In genomic region chrX:136216303-136216702, GRCm38 (mm10) we compare ENCODE assay signal across 20 mouse cellular contexts. TPM values are rescaled to one million over a fixed set of nuclear protein-coding genes. Genes with fewer than 3 reads are reported as not detected.
A peak's percentile ranks its signal among the peaks of the same experiment; 100 is the strongest.
DNase-seq lines count a peak whose midpoint lies in the region; ATAC-seq and TF ChIP-seq lines count a peak whose summit lies in the region.
"Had no signal": no experiment of that assay in that cellular context is flagged by ENCODE, and none has a peak within 500 bp of the region (broad histone marks: within the 10 kb centered on the region; RNA-seq: fewer than 3 reads in every experiment).

No protein-coding gene starts in this region.

- intact Hi-C loops in heart, adult 2 months (cut with DNase I) = no loop called here

- no peaks in the 10 kb centered on the region for H3K4me1 ChIP-seq in forebrain, embryonic 14.5 days (ENCODE audit: control insufficient read depth, insufficient read depth, low read length)
- H3K4me1 ChIP-seq in forebrain, embryonic 12.5 days = no peaks in the 10 kb centered on the region
- no peaks in the 10 kb centered on the region for H3K4me1 ChIP-seq in heart, embryonic 12.5 days (replicated peaks)
- no peaks in the 10 kb centered on the region for H3K4me1 ChIP-seq in heart, postnatal 0 days (ENCODE audit: control insufficient read depth, insufficient read depth)
- H3K4me1 ChIP-seq in heart, adult 2 months (ENCODE audit: control insufficient read depth, insufficient read depth, low read length) = no peaks in the 10 kb centered on the region
- H3K4me1 ChIP-seq: hindbrain, embryonic 13.5 days had no signal

- H3K27me3 ChIP-seq in forebrain, embryonic 14.5 days (replicated peaks; ENCODE audit: control insufficient read depth, insufficient read depth, low read length) = no peaks in the 10 kb centered on the region
- no peaks in the 10 kb centered on the region for H3K27me3 ChIP-seq in forebrain, embryonic 12.5 days
- H3K27me3 ChIP-seq in heart, embryonic 12.5 days (replicated peaks) = no peaks in the 10 kb centered on the region
- no peaks in the 10 kb centered on the region for H3K27me3 ChIP-seq in heart, postnatal 0 days (ENCODE audit: control insufficient read depth, insufficient read depth, low read length)
- H3K27me3 ChIP-seq in heart, adult 2 months (ENCODE audit: control insufficient read depth, insufficient read depth, low read length) = no peaks in the 10 kb centered on the region
- H3K27me3 ChIP-seq: hindbrain, embryonic 13.5 days had no signal

- no peak for TF ChIP-seq EP300 in heart, postnatal 0 days (IDR thresholded peaks at IDR 0.05; ENCODE audit: low read depth)
- TF ChIP-seq EP300 in heart, adult 2 months (IDR thresholded peaks at IDR 0.05; ENCODE audit: insufficient read depth, low read depth, low read length) = no peak

- no peak overlapping the region for H3K9ac ChIP-seq in forebrain, embryonic 14.5 days (ENCODE audit: low read length)
- no peak overlapping the region for H3K9ac ChIP-seq in forebrain, embryonic 12.5 days
- H3K9ac ChIP-seq in heart, embryonic 12.5 days = no peak overlapping the region
- H3K9ac ChIP-seq in heart, postnatal 0 days (replicated peaks; ENCODE audit: low read depth, low read length) = no peak overlapping the region
- no peak overlapping the region for H3K9ac ChIP-seq in heart, adult 2 months (ENCODE audit: low read depth, low read length)
- H3K9ac ChIP-seq: forebrain, postnatal 0 days; hindbrain, embryonic 13.5 days had no signal

- no peak overlapping the region for H3K4me3 ChIP-seq in forebrain, embryonic 14.5 days (ENCODE audit: low read depth, low read length)
- no peak overlapping the region for H3K4me3 ChIP-seq in forebrain, embryonic 12.5 days (replicated peaks)
- H3K4me3 ChIP-seq in heart, embryonic 12.5 days = no peak overlapping the region
- no peak overlapping the region for H3K4me3 ChIP-seq in heart, postnatal 0 days (ENCODE audit: low read depth, low read length)
- no peak overlapping the region for H3K4me3 ChIP-seq in heart, adult 2 months
- H3K4me3 ChIP-seq: hindbrain, embryonic 13.5 days had no signal

- H3K9me3 ChIP-seq in forebrain, embryonic 14.5 days (replicated peaks; ENCODE audit: control insufficient read depth, low read length) = no peaks in the 10 kb centered on the region
- H3K9me3 ChIP-seq in forebrain, embryonic 12.5 days = no peaks in the 10 kb centered on the region
- H3K9me3 ChIP-seq in heart, embryonic 12.5 days (replicated peaks) = no peaks in the 10 kb centered on the region
- no peaks in the 10 kb centered on the region for H3K9me3 ChIP-seq in heart, postnatal 0 days (replicated peaks; ENCODE audit: control insufficient read depth, low read length)
- H3K9me3 ChIP-seq: hindbrain, embryonic 13.5 days had no signal

- no peaks in the 10 kb centered on the region for H3K36me3 ChIP-seq in forebrain, embryonic 14.5 days (ENCODE audit: control insufficient read depth, insufficient read depth, low read length)
- H3K36me3 ChIP-seq in forebrain, embryonic 12.5 days (replicated peaks) = no peaks in the 10 kb centered on the region
- H3K36me3 ChIP-seq in heart, embryonic 12.5 days = no peaks in the 10 kb centered on the region
- no peaks in the 10 kb centered on the region for H3K36me3 ChIP-seq in heart, postnatal 0 days (replicated peaks; ENCODE audit: control insufficient read depth, insufficient read depth, low read length)
- no peaks in the 10 kb centered on the region for H3K36me3 ChIP-seq in heart, adult 2 months (ENCODE audit: control insufficient read depth, insufficient read depth, low read length)
- H3K36me3 ChIP-seq: hindbrain, embryonic 13.5 days had no signal

- 48% methylated on average over 1 of the region's 1 CpGs for WGBS in forebrain, embryonic 14.5 days
- WGBS in forebrain, embryonic 12.5 days = 68% methylated on average over 1 of the region's 1 CpGs
- 41% methylated on average over 1 of the region's 1 CpGs for WGBS in heart, embryonic 12.5 days
- WGBS in heart, postnatal 0 days = 24% methylated on average over 1 of the region's 1 CpGs
- 47% methylated on average over 1 of the region's 1 CpGs for WGBS in heart, adult 2 months

- no peak overlapping the region for H3K27ac ChIP-seq in forebrain, embryonic 14.5 days (ENCODE audit: low read depth, low read length)
- no peak overlapping the region for H3K27ac ChIP-seq in forebrain, embryonic 12.5 days
- peak overlapping the region; percentile 75; the same call in 1 of the 2 replicates for H3K27ac ChIP-seq in heart, embryonic 12.5 days (ENCODE audit: poor library complexity, severe bottlenecking)
- H3K27ac ChIP-seq in heart, postnatal 0 days (ENCODE audit: low read depth) = peak overlapping the region; percentile 66
- H3K27ac ChIP-seq in heart, adult 2 months = no peak overlapping the region
- H3K27ac ChIP-seq: hindbrain, embryonic 13.5 days; hindbrain, postnatal 0 days had no signal

- no peak for TF ChIP-seq CTCF in heart, postnatal 0 days (IDR thresholded peaks at IDR 0.05; ENCODE audit: low read depth)
- no peak for TF ChIP-seq CTCF in heart, adult 2 months (IDR thresholded peaks at IDR 0.05)
- TF ChIP-seq CTCF in brain, embryonic 14.5 days (IDR thresholded peaks at IDR 0.05; ENCODE audit: borderline replicate concordance, extremely low read depth, insufficient read depth, insufficient read length) = no peak

- ATAC-seq in forebrain, embryonic 14.5 days = no peak
- ATAC-seq in forebrain, embryonic 12.5 days (ENCODE audit: low FRiP score) = no peak
- no peak for ATAC-seq in heart, embryonic 12.5 days (ENCODE audit: insufficient number of reproducible peaks, low FRiP score)
- no peak for ATAC-seq in heart, postnatal 0 days (ENCODE audit: insufficient read depth, low read depth)
- ATAC-seq: forebrain, postnatal 0 days had no signal

- no peak overlapping the region for H3K4me2 ChIP-seq in forebrain, embryonic 14.5 days (ENCODE audit: low read length)
- no peak overlapping the region for H3K4me2 ChIP-seq in forebrain, embryonic 12.5 days
- H3K4me2 ChIP-seq in heart, embryonic 12.5 days = no peak overlapping the region
- no peak overlapping the region for H3K4me2 ChIP-seq in heart, postnatal 0 days (ENCODE audit: low read depth, low read length)
- H3K4me2 ChIP-seq: hindbrain, embryonic 13.5 days had no signal

- H3K79me2 ChIP-seq in heart, adult 2 months (replicated peaks; ENCODE audit: control insufficient read depth, insufficient read depth, low read length) = no peaks in the 10 kb centered on the region

- DNase-seq in forebrain, embryonic 14.5 days (ENCODE audit: low spot score) = peak; percentile 7
- DNase-seq in heart, postnatal 4 days = no peak
- DNase-seq in heart, postnatal 0 days (ENCODE audit: low spot score) = no peak
- DNase-seq in heart, adult 2 months = no peak
- peak; percentile 37 for DNase-seq in brain, embryonic 14.5 days (ENCODE audit: low read depth)
- DNase-seq in cerebellum, postnatal 14 days = no peak
- DNase-seq: adrenal gland, postnatal 10 days; cerebellum, adult 18-20 months; forebrain, postnatal 0 days; gastrocnemius, postnatal 10 days; kidney, adult 11 months had no signal

- TF ChIP-seq POLR2A in heart, adult 2 months (IDR thresholded peaks at IDR 0.05; ENCODE audit: insufficient read depth, low read depth, low read length) = no peak
- TF ChIP-seq POLR2A in brain, embryonic 14.5 days (IDR thresholded peaks at IDR 0.05; ENCODE audit: borderline replicate concordance, extremely low read depth, insufficient read depth, insufficient read length, poor library complexity, severe bottlenecking) = no peak

RNA-seq across cellular contexts. Expression of gene Bex1, which starts 1.0 kb away (rescaled TPM):
- polyA plus RNA-seq in forebrain, embryonic 14.5 days (2014; fragmentation: Nextera tagmentation; extraction: Ambion mirVana) = 172 and 180 TPM in 2 replicates
- 131 and 138 TPM in 2 replicates for polyA plus RNA-seq in forebrain, embryonic 12.5 days (2016; fragmentation: Nextera tagmentation; extraction: Ambion mirVana)
- polyA plus RNA-seq in heart, embryonic 12.5 days (2016; fragmentation: Nextera tagmentation; extraction: Ambion mirVana) = 208 and 215 TPM in 2 replicates
- 100 to 1,000 TPM; 145 to 157 TPM for total RNA-seq in heart, postnatal 4 days (2021)
- total RNA-seq in heart, postnatal 0 days (2014; rRNA removed; ENCODE audit: low replicate concordance) = 27.3 and 69.5 TPM in 2 replicates
- 123 and 141 TPM in 2 replicates for polyA plus RNA-seq in heart, postnatal 0 days (2015; fragmentation: Nextera tagmentation; extraction: Ambion mirVana)
- 1 to 10 TPM; 1.8 to 3.7 TPM for total RNA-seq in heart, adult 2 months (2021)
- 2.0 and 2.4 TPM in 2 replicates for polyA plus RNA-seq in heart, adult 2 months (2012; rRNA removed)
- 157 and 187 TPM in 2 replicates for polyA plus RNA-seq in brain, embryonic 14.5 days (2012; rRNA removed)
- polyA plus RNA-seq: C2C12 had no signal

RNA-seq across cellular contexts. Expression of gene Tceal7, which starts 1.7 kb away (rescaled TPM):
- 1.9 and 2.2 TPM in 2 replicates for polyA plus RNA-seq in forebrain, embryonic 14.5 days (2014; fragmentation: Nextera tagmentation; extraction: Ambion mirVana)
- polyA plus RNA-seq in forebrain, embryonic 12.5 days (2016; fragmentation: Nextera tagmentation; extraction: Ambion mirVana) = 0.76 and 1.5 TPM in 2 replicates
- polyA plus RNA-seq in heart, embryonic 12.5 days (2016; fragmentation: Nextera tagmentation; extraction: Ambion mirVana) = 9.2 and 10.6 TPM in 2 replicates
- 10 to 100 TPM; 24.0 to 86.2 TPM for total RNA-seq in heart, postnatal 4 days (2021)
- 14.9 and 21.7 TPM in 2 replicates for total RNA-seq in heart, postnatal 0 days (2014; rRNA removed; ENCODE audit: low replicate concordance)
- 14.5 and 15.1 TPM in 2 replicates for polyA plus RNA-seq in heart, postnatal 0 days (2015; fragmentation: Nextera tagmentation; extraction: Ambion mirVana)
- total RNA-seq in heart, adult 2 months (2021) = under 1 TPM; 0.34 to 0.86 TPM
- polyA plus RNA-seq in heart, adult 2 months (2012; rRNA removed) = 0.18 TPM in 1 of 2 replicates, not detected in the other
- 1.3 and 1.5 TPM in 2 replicates for polyA plus RNA-seq in brain, embryonic 14.5 days (2012; rRNA removed)
- total RNA-seq: hematopoietic stem cell, adult 5-6 weeks; MEL had no signal
- polyA plus RNA-seq: C2C12; gonadal fat pad, adult 2 months had no signal

RNA-seq across cellular contexts. Expression of gene Tceal5, which starts 12.6 kb away (rescaled TPM):
- 7.2 and 8.1 TPM in 2 replicates for polyA plus RNA-seq in forebrain, embryonic 14.5 days (2014; fragmentation: Nextera tagmentation; extraction: Ambion mirVana)
- polyA plus RNA-seq in forebrain, embryonic 12.5 days (2016; fragmentation: Nextera tagmentation; extraction: Ambion mirVana) = 10.4 and 11.1 TPM in 2 replicates
- 17.3 and 18.1 TPM in 2 replicates for polyA plus RNA-seq in heart, embryonic 12.5 days (2016; fragmentation: Nextera tagmentation; extraction: Ambion mirVana)
- total RNA-seq in heart, postnatal 4 days (2021) = 10 to 100 TPM; 18.0 to 23.2 TPM
- total RNA-seq in heart, postnatal 0 days (2014; rRNA removed; ENCODE audit: low replicate concordance) = 0.39 TPM in 1 of 2 replicates, not detected in the other
- polyA plus RNA-seq in heart, postnatal 0 days (2015; fragmentation: Nextera tagmentation; extraction: Ambion mirVana) = 13.4 and 15.0 TPM in 2 replicates
- under 1 TPM; 0.26 to 0.68 TPM for total RNA-seq in heart, adult 2 months (2021)
- 0.14 TPM in 1 of 2 replicates, not detected in the other for polyA plus RNA-seq in heart, adult 2 months (2012; rRNA removed)
- polyA plus RNA-seq in brain, embryonic 14.5 days (2012; rRNA removed) = 17.9 and 34.9 TPM in 2 replicates
- total RNA-seq: heart, adult 8-10 months; MEL had no signal

RNA-seq across cellular contexts. Expression of gene Tceal9, which starts 28.6 kb away (rescaled TPM):
- polyA plus RNA-seq in forebrain, embryonic 14.5 days (2014; fragmentation: Nextera tagmentation; extraction: Ambion mirVana) = 368 and 379 TPM in 2 replicates
- 411 and 412 TPM in 2 replicates for polyA plus RNA-seq in forebrain, embryonic 12.5 days (2016; fragmentation: Nextera tagmentation; extraction: Ambion mirVana)
- 543 and 559 TPM in 2 replicates for polyA plus RNA-seq in heart, embryonic 12.5 days (2016; fragmentation: Nextera tagmentation; extraction: Ambion mirVana)
- 100 to 1,000 TPM; 210 to 224 TPM for total RNA-seq in heart, postnatal 4 days (2021)
- 216 and 228 TPM in 2 replicates for total RNA-seq in heart, postnatal 0 days (2014; rRNA removed; ENCODE audit: low replicate concordance)
- polyA plus RNA-seq in heart, postnatal 0 days (2015; fragmentation: Nextera tagmentation; extraction: Ambion mirVana) = 284 and 306 TPM in 2 replicates
- total RNA-seq in heart, adult 2 months (2021) = 10 to 100 TPM; 22.6 to 25.6 TPM
- 6.3 and 17.8 TPM in 2 replicates for polyA plus RNA-seq in heart, adult 2 months (2012; rRNA removed)
- polyA plus RNA-seq in brain, embryonic 14.5 days (2012; rRNA removed) = 194 and 222 TPM in 2 replicates

RNA-seq across cellular contexts. Expression of gene Tceal8, which starts 44.2 kb away (rescaled TPM):
- polyA plus RNA-seq in forebrain, embryonic 14.5 days (2014; fragmentation: Nextera tagmentation; extraction: Ambion mirVana) = 136 and 143 TPM in 2 replicates
- 145 and 152 TPM in 2 replicates for polyA plus RNA-seq in forebrain, embryonic 12.5 days (2016; fragmentation: Nextera tagmentation; extraction: Ambion mirVana)
- polyA plus RNA-seq in heart, embryonic 12.5 days (2016; fragmentation: Nextera tagmentation; extraction: Ambion mirVana) = 265 and 277 TPM in 2 replicates
- 100 to 1,000 TPM; 103 to 119 TPM for total RNA-seq in heart, postnatal 4 days (2021)
- 162 and 180 TPM in 2 replicates for total RNA-seq in heart, postnatal 0 days (2014; rRNA removed; ENCODE audit: low replicate concordance)
- 202 and 229 TPM in 2 replicates for polyA plus RNA-seq in heart, postnatal 0 days (2015; fragmentation: Nextera tagmentation; extraction: Ambion mirVana)
- total RNA-seq in heart, adult 2 months (2021) = 10 to 100 TPM; 14.4 to 15.4 TPM
- 7.8 and 15.1 TPM in 2 replicates for polyA plus RNA-seq in heart, adult 2 months (2012; rRNA removed)
- polyA plus RNA-seq in brain, embryonic 14.5 days (2012; rRNA removed) = 76.5 and 80.0 TPM in 2 replicates

Comparison
In these comparisons a context has a peak if more than half of its experiments do, and no peak if none do; other contexts are left out.
1. H3K27ac ChIP-seq: peak in heart, embryonic 12.5 days (single experiment) and heart, postnatal 0 days (single experiment); none in forebrain, embryonic 14.5 days (single experiment), forebrain, embryonic 12.5 days (single experiment) and heart, adult 2 months (single experiment).
2. RNA of gene Bex1, which starts 1.0 kb away (polyA plus RNA-seq): 208 to 215 TPM in heart, embryonic 12.5 days, 157 to 187 TPM in brain, embryonic 14.5 days, 172 to 180 TPM in forebrain, embryonic 14.5 days, 123 to 141 TPM in heart, postnatal 0 days and 131 to 138 TPM in forebrain, embryonic 12.5 days; 2.0 to 2.4 TPM in heart, adult 2 months; every median in the first group is over 10 times any median in the second.
3. DNase-seq: peak in forebrain, embryonic 14.5 days (single experiment) and brain, embryonic 14.5 days (single experiment); none in heart, postnatal 4 days (single experiment), heart, postnatal 0 days (single experiment), heart, adult 2 months (0 of 2) and cerebellum, postnatal 14 days (0 of 2).